Mouse (Mus musculus) neutrophil, adult 83 days (primary cell): ENCODE data around the gene Snrpa1. TPM values are rescaled to one million over a fixed set of nuclear protein-coding genes. Genes with fewer than 3 reads are reported as not detected.

ENCODE experiments used
- total RNA-seq, 2 experiments: library from RNA; stranded (reverse); gene quantifications; one replicate each; pipeline ENCODE4 v1.2.4; 2023

The Snrpa1 gene
- total RNA-seq, result 10 to 100 TPM; 26.6 to 32.5 TPM

DNA sequence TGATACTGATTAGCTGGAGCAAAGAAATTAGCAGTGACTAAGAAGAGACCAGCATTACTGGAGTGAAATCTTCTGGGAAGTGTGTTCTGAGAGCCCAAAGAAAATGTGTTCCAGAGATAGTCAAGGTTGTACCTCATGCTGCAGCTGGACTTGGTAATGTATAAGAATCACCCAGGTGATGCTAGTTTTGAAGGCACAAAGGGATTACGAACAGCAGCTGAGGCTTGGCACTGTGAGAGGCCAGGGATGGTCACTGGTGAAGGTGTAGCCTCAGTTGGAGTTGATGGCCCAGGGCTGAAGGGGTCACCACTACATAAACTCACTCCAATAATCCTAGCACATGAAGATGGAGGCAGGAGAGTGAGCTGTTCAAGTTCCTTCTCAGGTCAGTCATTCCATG is at the start of gene Snrpa1:
TSS of gene Snrpa1 (plus strand) at position 301 of the 400 bp plus-strand sequence.

DNA sequence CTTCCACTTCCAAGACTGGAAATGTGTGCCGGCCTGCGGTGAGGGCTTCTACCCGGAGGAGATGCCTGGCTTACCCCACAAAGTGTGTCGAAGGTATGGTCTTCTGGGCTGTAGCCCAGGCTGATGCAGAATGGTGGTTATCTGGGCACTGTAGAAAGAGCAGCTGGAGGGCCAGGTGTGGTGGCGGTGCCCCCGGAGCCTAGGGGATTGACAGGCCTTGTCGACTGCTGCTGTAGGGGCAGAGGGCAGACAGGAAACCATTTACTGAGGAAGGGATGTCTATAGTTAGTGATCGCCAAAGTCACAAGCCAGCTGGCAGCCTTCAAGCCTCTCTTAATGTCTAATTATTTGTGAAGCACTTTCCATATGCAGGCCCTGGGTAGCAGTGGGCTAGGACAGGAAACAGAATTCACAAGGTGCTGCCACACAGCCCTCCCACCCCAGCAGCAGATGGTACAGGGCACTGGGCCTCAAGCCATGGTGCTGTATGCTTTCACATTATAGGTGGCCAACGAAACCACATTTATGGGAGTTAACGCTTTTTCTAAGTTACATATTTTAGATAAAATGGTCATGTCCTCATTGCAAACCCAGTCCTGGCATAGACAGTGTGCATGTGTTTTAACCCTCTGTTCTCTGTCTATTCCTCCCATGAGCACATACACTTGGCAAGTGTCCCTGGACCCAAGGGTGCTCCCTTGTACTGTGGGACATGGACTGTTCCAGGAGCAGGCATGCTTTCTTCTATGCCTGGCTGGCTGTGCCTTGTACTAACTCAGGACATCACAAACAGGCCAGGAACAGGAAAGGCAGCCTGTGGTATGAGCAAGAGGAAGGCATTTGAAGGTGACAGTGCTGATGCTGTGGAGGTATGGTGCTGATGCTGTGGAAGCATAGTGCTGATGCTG is 15.0 kb upstream of the Snrpa1 start, which contains the start of gene Gm45213:
TSS of gene Gm45213 (plus strand) at position 51 of the 908 bp plus-strand sequence.

DNA sequence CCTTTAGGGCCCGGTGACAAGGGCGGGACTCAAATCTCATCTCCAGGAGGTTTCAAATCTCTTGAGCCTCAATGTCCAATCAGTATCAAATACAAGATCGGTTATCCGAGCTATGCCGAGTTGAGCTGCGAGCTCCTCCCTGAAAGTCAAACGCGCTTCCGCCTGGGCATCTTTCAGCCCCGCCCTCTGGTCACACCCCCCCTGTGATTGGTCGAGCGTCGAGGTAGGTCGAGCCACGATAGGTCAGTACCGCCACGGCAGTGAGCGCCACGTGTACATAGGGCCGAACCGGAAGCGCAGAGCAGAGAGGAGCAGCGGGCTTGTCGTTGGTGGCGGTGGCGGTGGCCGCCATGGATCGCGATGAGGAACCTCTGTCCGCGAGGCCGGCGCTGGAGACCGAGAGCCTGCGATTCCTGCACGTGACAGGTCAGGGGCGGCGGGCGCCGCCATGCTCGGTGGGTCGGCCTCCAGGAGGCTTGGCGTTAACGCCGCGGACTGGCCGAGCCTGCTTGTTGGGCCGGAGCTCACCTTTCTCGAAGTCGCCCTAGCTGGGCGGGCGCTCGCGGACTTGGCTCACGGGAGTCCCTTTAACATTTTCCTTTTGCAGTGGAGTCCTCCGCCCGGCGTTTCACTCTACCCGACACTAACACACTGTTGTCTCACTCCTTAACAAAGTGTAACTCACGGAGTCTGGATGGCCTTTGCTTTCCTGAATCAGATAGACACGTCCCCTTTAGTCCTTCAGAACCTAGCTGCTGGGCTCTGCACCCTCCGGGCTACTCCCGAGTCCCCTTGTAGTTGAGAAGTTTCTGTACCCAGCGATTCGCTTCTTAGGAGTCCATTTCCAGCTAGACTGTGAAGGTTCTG is 20.8 kb downstream of the Snrpa1 start, which contains the start of gene Selenos:
TSS of gene Selenos (plus strand) at position 286 of the 867 bp plus-strand sequence.

DNA sequence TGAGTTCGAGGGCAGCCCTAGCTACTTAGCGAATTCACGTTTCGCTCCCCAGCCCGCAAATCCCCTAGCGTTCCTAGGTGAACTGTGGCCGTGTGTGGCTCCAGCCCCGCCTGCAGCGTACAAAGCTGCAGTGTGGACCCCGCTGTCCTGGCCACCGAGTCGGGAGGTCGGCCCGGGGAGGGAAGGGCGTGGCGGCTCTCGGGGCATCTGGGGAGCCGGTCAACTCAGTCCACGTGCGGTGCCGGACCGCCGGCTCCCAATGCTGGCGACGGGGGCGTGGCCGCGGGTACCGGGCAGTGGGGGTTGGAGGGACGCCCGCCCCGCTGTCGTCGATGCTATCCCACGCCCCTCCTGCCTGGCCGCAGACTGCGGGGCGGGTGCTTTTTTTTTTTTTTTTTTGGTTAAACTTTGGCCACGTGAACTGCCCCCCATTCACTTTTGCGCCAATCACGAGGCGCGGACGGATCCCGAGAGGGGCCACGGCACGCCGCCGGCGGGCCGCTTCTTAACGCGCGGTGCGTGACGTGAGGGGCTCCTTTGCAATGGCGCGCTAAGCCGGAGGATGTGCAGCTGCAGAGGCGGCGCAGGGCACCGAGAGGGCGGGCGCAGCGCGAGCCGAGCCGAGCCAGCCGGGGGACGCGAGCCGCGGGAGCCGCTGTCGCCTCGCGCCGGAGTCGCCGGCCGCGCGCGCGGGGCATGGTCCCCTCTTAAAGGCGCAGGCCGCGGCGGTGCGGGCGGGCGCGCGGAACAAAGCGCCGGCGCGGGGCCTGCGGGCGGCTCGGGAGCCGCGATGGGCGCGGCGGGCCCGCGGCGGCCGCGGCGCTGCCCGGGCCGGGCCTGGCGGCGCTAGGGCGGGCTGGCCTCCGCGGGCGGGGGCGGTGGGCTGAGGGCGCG is 50.4 kb downstream of the Snrpa1 start, which contains the start of gene Chsy1:
TSS of gene Chsy1 (plus strand) at position 555 of the 894 bp plus-strand sequence.

Other genes with a start within 250 kb of the Snrpa1 start
- 1 to 10 TPM; 1.3 TPM for gene Pcsk6, start 197.3 kb upstream of the Snrpa1 start, total RNA-seq
- gene Gm45213, start 15.4 kb upstream of the Snrpa1 start, total RNA-seq, result not detected
- 10 to 100 TPM; 27.1 to 35.0 TPM for gene Selenos, start 20.6 kb downstream of the Snrpa1 start, total RNA-seq
- gene Chsy1, start 50.5 kb downstream of the Snrpa1 start, total RNA-seq, result 10 to 100 TPM; 47.1 to 47.9 TPM